Mouse (Mus musculus) forebrain, embryonic 12.5 days (tissue): ENCODE data around the gene Nr4a2. TPM values are rescaled to one million over a fixed set of nuclear protein-coding genes. Genes with fewer than 3 reads are reported as not detected.

Experiments
- polyA plus RNA-seq: library from polyadenylated mRNA; unstranded; fragments of >200 nt; fragmentation: Nextera tagmentation; extraction: Ambion mirVana; gene quantifications from 2 replicates; pipeline ENCODE4 v1.2.1, GENCODE M21; 2016

The Nr4a2 gene
- polyA plus RNA-seq, 1 experiment from 2014 or later, result 18.1 TPM

Other genes starting within 250 kb of the Nr4a2 start
- gene Gpd2, start 113.6 kb upstream of the Nr4a2 start, polyA plus RNA-seq, result 23.1 and 24.1 TPM in 2 replicates